Mouse (Mus musculus): ENCODE data around the gene Trim5.
"Not testable (repeated sequence)": the region's sequence is repeated elsewhere in the genome, so short reads cannot be mapped to it uniquely, and the experiment has no call there.

Gene Trim5

DNA sequence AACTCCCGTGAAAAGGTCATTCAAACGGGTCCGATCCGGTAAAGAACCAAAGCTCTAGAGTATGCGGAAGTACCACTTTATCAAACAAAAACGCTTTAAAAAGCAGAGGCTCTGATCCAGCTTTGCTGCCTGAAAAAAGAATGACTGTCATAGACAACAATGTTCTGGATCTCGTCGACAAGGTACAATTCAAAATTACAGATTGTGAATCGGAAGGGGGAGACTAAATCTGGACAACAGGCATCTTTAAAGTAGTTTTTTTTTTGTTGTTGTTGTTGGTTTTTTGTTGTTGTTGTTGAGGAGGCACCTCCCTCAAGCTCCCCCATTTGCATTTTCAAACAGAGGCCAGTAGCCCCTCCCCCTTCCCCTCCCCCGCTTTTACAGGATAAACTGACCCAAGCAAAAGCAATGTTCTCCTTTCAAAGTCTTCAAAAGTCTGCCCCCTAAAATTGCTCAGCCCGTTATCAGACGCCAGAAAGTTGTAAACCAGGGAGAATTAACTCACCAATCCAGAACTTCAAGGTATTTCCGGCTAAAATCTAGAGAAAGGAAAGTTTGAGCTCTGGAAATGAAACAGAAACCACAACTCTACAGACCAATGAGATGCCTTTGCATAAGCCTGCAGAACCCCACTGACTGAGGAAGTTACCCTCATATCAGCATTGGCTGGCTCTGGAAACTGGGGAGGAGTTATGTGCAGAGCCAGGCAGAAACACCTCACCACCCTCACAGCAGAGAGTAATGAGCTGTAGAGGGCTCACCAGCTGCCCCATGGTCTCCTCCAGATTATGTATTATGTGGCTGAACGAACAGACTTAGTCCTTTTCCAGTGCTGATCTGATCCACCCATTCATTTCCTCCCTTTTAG is at the start of gene Trim5:
Gene Trim5 (minus strand): TSS at position 519 of the 868 bp plus-strand sequence.
- DNase-seq: not testable (repeated sequence)

DNA sequence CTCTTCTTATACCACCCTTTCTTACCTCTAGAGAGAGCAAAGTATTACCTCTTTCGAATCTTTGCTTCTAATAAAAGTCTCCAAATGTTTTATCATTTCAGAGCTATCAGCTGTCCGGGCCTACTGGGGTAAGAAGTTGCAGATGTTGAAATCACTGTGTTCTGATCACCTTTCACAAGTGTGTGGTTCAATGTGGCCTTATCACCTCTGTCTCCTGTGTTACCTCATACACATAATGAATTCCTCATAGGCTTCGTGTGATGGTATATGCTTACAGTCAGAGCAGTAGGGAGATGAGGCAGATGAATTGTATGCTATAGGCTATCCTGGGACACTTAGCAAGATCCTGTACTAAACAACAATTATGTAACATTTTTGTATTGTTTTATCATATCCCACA is 47.7 kb upstream of the Trim5 start:
- DNase-seq: not testable (repeated sequence)

DNA sequence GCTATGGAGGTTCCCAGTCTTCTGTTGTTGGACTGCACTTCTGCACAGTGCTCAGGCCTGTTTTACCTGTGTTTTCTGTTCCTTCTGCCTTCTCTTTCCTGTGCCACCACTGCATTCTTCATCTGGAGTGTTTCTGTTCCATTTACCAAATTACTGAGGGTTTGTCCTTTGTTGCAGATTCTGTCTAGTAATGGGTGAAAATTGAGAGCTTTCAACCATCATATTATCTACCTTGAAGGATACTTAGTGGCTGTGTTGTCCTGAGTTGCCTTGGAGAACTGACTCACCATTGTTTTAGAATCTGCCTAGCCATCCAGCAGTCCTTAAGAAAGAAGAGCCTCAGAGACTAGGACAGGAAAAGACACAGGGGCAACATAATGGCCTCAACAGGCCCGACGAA is 41.3 kb upstream of the Trim5 start, which contains the start of gene Trim34b:
Gene Trim34b (plus strand): TSS at position 301 of the 400 bp plus-strand sequence.
- not testable (repeated sequence) for DNase-seq

DNA sequence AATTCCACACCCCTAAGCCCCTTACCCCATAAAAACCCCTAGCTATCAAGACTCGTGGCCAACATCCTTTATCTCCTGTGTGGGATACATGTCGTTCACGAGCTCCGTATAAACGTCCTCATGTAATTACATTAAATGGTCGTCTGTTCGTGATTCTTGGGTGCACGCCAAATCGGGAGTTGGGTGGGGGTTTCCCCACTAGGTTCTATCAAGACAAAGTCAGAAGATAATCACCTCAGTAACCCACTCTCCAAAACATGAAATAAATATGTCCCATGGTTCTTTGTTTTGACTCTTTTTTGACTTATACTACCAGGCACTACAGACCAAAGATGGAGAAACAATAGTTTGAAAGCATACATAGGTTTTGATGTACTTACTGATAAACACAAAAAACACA is 34.1 kb upstream of the Trim5 start:
- no peak for DNase-seq

DNA sequence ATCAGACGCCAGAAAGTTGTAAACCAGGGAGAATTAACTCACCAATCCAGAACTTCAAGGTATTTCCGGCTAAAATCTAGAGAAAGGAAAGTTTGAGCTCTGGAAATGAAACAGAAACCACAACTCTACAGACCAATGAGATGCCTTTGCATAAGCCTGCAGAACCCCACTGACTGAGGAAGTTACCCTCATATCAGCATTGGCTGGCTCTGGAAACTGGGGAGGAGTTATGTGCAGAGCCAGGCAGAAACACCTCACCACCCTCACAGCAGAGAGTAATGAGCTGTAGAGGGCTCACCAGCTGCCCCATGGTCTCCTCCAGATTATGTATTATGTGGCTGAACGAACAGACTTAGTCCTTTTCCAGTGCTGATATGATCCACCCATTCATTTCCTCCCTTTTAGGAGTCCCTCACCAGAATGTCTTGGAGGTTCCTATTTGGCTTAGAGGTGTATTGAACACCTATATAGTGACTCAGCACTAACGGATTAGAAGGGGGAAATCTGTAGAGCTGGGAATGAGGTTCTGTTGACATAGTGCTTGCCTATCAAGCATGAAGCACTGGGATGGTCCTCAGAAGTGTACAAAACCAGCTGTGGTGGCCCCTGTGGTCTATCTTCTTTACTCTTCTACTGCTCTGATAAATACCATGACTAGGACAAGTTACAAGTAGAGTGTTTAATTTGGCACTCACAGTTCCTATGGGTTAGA is 27.6 kb upstream of the Trim5 start, which contains the start of gene Trim12a:
Gene Trim12a (minus strand): TSS at position 98 of the 712 bp plus-strand sequence.
- DNase-seq: not testable (repeated sequence)

DNA sequence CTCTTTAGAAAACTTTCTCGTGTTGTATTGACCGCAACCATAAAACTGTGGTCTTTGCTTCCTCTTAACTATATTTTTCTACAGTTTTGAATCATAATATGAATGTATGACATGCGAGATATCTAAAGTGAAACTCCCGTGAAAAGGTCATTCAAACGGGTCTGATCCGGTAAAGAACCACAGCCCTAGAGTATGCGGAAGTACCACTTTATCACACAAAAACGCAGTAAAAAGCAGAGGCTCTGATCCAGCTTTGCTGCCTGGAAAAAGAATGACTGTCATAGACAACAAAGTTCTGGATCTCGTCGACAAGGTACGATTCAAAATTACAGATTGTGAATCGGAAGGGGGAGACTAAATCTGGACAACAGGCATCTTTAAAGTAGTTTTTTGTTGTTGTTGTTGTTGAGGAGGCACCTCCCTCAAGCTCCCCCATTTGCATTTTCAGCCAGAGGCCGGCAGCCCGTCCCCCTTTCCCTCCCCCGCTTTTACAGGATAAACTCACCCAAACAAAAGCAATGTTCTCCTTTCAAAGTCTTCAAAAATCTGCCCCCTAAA is 27.0 kb upstream of the Trim5 start:
- no peak for DNase-seq

DNA sequence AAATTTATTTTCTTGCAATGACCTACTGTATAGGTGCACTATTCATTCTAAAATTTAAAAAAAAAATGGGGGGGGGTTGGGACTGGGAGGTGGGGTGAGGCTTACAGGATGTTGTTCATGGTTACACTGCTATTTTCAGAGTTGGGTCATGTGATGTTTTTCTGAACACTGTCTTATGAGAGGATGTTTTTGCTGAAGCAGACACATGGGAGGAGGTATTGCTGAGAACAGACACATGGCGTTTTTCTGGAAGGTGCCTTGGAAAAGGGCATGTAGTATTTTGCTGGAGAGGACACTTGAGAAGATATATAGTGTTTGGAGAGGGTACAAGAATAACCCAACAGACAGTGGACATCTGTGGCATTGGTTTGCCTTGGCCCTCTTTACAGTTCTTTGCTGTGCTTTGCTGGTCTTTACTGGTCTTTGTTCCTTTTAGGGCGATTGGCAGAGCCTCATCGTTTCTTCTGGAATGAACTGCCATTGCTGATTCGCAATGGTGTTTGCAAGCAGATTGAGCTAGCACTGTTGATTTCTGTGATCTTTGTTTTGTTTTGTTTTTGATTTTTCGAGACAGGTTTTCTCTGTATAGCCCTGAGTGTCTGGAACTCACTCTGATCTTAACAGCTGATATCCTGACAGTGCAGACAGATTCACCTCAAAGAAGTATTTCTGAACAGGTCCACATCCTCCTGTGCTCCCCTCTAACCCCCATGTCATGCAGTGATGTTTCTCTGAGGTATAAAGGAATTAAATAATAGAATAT is 3.9 kb upstream of the Trim5 start:
- no peak for DNase-seq

DNA sequence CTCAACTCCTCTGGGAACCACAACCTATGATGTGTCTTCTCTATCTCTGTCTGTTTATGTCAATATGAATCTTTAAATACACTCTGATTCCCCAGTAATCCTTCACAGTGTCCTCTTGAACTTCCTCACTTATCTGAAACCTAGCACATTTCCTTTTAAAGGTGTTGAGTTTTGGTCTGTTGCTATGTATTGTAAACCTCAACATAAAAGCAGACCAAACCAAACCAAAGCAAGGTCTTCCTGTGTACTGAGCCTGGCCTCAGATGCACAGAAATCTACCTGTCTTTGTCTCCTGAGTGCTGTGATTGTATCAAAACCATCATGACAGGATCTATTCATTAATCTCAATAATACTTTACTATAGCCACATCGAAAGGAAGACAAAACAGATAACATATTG is 2.7 kb upstream of the Trim5 start:
- DNase-seq: no peak

DNA sequence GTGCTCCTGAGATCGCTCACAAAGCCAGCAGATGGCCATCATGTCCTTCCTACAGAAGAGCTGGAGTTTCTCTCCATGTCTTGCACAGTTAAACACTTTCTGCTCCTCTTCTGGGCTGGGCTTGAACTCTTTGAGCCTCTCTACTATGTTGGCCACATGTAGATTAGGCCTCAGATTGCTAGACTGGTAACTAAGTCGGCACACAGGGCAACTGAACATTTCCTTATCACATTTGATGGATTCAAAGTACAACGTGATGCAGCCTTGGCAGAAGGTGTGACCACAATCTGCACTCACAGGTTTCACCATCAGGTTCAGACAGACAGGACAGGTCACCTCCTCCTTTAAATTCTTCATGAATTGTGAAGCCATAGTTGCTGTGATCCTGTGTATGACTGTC is 8.5 kb downstream of the Trim5 start:
- DNase-seq: not testable (repeated sequence)

DNA sequence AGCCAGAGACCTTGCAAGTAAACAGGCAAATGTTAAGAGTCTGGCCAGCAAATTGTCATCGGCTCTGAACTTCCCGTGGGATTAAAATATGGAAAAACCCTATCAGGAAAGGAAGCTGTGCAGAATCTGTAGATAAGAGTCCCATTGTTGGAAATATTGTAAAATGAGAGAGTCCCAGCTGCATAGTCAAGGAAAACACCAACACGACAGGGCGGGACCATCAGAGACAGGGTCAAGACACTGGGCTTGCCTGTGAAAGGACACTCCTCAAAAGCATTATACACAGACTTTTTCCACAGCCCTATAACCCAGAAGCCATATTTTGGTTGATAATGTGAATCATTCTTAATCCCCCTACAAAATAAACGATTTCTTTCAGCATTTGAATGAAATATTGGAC is 22.6 kb downstream of the Trim5 start:
- DNase-seq: not testable (repeated sequence)

DNA sequence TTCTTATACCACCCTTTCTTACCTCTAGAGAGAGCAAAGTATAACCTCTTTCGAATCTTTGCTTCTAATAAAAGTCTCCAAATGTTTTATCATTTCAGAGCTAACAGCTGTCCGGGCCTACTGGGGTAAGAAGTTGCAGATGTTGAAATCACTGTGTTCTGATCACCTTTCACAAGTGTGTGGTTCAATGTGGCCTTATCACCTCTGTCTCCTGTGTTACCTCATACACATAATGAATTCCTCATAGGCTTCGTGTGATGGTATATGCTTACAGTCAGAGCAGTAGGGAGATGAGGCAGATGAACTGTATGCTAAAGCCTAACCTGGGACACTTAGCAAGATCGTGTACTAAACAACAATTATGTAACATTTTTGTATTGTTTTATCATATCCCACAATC is 27.5 kb downstream of the Trim5 start:
- not testable (repeated sequence) for DNase-seq

DNA sequence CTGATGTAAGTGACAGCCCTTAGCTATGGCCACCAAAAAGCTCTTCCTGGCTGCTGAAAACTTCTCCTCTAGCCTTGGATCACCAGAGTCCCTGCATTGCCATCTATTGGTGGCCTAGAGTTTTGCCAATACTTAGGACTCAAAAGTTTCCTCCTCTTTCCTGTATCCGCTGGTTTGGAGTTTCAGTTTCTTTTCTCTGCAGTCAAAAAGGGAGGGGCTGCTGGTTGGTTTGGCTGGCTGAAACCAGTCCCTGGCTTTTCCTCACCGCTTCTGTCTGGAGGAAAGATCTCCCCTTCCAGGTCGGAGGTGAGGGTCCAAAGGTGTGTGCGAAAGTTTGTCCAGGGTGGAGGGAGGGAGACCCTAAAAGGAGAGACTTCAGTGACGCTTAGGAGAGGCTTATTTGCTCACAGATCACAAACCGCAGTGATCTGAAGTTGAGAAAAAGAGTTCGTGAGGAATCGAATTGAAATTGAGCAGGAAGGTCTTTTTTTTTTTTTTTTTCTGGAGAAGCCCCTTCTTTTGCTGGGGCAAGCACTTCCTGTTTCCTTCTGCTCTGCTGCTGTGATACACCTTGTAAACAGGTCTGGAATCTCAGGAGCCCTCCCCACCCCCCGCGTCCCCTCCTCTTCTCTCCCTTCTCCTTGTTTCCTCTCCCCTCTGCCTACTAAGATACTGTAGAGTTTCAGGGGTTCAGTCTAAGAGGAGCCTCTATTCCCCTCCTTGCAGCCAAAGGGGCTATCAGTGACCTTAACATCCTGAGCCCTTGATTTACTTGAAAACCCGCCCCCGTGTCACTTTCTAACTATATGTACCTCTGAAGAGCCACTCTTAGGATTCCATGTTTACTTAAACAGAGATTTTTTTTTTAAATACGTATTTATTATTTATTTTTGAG is 43.4 kb downstream of the Trim5 start, which contains the start of gene Trim34a:
Gene Trim34a (plus strand): TSS at position 171 of the 895 bp plus-strand sequence.
- DNase-seq: peak; percentile 35 to 46

DNA sequence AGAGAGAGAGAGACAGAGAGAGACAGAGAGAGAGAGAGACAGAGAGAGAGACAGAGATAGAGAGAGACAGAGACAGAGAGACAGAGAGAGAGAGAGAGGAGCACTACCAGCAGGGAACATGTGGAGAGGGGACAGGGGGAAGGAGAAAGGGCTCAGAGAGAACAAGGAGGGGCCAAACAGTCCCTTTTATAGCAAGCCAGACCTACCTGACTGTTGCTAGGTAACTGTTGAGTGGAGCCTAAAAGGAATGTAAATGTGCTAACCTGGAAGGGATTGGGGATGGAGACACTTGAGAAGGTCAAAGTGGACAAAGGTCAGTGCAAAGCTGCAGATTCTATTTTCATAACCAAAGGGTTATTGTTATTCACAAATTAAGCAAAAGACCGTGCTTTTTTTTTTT is 44.3 kb downstream of the Trim5 start:
- DNase-seq: no peak

DNA sequence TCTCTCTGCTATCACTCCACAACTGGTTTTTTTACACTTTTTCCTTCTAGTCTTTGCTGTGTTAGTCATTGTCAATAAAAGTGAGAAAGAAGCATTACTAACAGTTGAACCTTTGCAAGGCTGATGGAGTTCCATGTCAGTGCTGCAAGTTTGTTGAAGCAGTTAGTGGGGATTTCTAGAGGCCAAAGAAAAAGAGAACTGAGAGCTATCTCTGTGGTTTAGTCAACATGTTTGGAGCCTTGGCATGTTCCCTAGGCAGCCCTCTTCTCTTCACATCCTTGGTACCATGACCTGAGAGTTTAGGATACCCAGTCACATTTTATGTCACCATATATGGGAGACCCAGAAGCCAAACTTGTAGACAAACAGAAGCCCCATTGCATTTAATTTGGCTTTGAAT is 47.0 kb downstream of the Trim5 start:
- DNase-seq: no peak

DNA sequence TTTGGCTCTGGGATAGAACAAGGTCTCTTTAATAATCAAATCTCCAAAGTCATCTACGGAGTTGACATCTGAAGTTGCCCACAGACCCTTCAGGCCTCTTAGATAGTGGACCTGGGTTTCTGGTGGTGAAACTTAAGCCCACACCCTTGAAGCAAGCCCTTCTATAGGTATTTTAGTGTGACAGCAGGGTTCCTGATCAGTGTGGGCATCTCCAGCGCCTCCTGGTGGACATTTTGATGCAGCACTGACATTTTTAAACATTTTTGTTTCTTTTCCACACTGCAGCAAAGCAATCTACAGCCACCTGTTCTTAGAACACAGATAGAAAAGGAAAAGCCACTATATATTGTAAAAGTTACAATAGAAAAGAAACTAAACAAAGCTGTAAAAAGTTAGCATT is 56.7 kb downstream of the Trim5 start:
- peak in 1 of 2 experiments; percentile 55 for DNase-seq

DNA sequence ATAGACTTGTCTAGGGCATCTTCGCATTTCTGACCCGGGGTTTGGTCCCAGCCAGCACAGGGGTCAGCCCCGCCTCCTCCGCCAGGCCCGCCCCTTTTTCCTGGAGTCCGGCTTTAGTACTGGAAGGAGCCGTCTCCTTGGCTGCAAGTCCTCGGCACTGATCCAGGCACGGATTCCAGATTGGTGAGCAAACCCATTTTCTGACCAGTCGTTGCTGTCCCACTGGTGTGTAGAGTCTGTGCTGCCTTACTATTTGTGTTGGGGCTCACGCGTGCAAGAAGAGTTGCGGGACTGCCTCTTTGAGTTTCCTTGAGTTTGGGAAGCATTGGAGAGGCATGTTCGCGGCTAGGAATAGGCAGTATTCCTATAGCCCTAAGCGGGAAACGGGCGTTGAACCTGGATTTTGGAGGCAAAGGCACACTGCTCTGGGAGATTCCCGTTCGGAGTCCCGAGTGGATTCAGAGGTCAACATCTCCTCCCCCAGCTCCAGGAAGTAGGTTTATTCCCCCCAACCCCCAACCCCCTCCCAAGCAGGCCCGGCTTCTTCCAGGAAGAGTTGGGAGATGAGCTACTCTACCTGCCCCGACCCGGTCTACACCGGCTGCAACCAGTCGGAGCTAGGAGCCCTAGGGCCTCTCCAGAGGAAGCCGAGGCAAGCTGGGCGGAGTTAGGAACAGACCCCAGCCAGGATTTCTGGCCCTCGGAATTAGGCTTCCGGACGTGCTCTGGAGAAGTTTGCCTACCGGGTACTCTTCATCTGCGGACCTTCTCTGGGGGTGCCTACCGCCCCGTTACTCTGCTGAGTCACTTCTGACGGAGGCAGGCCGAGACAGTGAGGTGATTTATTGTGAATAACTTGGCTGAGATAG is 69.0 kb downstream of the Trim5 start, which contains the start of gene Trim6:
Gene Trim6 (plus strand): TSS at position 93 of the 869 bp plus-strand sequence.
- peak in 1 of 2 experiments; percentile 29 for DNase-seq

DNA sequence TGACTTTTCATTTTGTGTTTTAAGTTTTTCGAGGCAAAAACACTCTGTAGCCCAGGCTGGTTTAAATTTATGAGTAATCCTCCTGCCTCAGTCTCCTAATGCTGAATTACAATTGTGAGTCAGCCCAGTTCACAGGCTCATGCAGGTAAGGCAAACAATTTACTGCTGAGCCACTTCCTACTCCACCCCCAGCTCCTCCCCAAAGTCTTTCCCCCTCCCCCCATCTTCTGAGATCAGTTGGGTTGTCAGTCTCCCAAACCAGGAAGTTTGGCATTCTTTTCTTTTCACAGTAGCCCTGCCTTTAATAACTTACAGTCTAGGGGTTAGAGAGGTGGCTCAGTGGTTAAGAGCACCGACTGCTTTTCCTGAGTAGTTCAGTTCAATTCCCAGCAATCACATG is 70.0 kb downstream of the Trim5 start:
- no peak for DNase-seq

DNA sequence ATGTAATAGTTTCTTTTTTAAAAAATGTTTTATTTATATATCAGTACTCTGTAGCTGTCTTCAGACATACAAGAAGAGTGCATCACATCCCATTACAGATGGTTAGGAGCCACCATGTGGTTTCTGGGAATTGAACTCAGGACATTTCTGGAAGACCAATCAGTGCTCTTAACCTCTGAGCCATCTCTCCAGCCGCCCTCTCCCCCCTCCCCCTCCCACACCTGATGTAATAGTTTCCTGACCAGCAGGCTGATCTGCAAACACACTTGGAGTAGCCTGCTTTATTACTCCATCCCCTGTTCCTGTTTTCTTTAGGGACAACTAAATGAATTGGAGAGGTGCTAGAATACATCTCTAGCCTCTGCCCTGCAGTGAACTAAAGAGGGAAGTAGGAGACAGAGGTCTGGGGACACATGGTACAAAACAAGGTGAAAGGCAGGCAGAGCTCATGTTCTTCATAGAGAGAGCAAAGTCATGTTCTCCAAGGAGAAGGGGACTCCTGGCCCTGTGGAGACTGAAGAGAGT is 71.8 kb downstream of the Trim5 start:
- no peak for DNase-seq

Measured in spleen, adult 18-20 months (tissue).